Mouse (Mus musculus) spleen, postnatal 14 days (tissue): ENCODE results near the gene Tex19.1.
"Not testable (repeated sequence)": the region's sequence is repeated elsewhere in the genome, so short reads cannot be mapped to it uniquely, and the experiment has no call there.

Experiments
- DNase-seq, 2 experiments: peaks; one replicate each; pipeline ENCODE4 v3.0.0; 2021 to 2022; ENCODE audit warnings: low spot score in 2 of 2

The Tex19.1 gene

DNA sequence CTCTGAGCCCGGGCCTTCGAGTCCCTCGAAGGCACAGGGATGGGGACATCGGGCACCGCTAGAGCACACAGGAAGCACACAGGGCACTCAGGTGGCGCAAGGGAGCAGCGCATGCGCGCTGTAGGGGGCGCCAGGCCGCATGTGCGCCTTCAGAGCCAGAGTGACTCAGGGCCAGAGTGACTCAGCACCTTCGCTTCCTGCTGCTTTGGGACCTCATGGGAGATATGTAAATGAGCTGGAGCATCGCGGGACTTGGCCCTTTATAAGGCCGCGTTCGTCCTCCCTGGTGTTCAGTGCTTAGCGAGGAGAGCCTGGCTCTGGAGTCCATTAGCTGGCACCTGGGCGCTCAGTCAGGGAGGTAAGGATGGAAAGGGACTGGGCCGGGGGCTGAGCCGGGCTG is at the start of gene Tex19.1:
Tex19.1 (plus strand) TSS at position 279 of the 400 bp plus-strand sequence.
- no peak for DNase-seq

DNA sequence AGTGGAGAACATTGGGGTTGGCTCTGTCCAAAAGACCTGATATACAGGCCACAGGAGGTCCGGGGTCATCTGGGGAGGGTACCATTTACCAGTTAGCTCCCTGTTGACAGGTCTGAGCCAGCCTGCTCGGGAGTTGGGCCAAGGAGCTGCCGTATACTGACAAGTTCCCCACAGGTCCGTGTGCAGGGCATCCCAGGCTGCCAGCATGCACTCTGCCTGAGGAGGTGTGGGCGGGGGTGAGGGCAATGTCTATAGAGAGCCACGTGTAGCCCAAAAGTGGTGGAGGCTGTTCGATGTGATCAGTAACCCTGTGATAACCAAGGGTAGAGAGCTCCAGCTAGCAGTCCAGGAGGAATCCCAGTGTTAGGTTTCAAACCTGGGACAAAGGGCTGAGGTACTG is 46.2 kb upstream of the Tex19.1 start:
- DNase-seq, result no peak

GRCm38 (mm10) chr11:121100692-121101091 is 45.3 kb upstream of the Tex19.1 start:
- DNase-seq, result no peak

- DNase-seq, result no peak
Measured at GRCm38 (mm10) chr11:121101124-121101805, 44.7 kb upstream of the Tex19.1 start.

- DNase-seq, result not testable (repeated sequence)
Measured at GRCm38 (mm10) chr11:121107242-121107641, 38.7 kb upstream of the Tex19.1 start.

- no peak for DNase-seq
Measured at GRCm38 (mm10) chr11:121108061-121108460, 37.9 kb upstream of the Tex19.1 start.

- no peak for DNase-seq
Measured at GRCm38 (mm10) chr11:121109986-121110385, 36.0 kb upstream of the Tex19.1 start.

GRCm38 (mm10) chr11:121111051-121111450 is 34.9 kb upstream of the Tex19.1 start:
- DNase-seq, result no peak

- no peak for DNase-seq
Measured at GRCm38 (mm10) chr11:121111601-121112000, 34.3 kb upstream of the Tex19.1 start.

DNA sequence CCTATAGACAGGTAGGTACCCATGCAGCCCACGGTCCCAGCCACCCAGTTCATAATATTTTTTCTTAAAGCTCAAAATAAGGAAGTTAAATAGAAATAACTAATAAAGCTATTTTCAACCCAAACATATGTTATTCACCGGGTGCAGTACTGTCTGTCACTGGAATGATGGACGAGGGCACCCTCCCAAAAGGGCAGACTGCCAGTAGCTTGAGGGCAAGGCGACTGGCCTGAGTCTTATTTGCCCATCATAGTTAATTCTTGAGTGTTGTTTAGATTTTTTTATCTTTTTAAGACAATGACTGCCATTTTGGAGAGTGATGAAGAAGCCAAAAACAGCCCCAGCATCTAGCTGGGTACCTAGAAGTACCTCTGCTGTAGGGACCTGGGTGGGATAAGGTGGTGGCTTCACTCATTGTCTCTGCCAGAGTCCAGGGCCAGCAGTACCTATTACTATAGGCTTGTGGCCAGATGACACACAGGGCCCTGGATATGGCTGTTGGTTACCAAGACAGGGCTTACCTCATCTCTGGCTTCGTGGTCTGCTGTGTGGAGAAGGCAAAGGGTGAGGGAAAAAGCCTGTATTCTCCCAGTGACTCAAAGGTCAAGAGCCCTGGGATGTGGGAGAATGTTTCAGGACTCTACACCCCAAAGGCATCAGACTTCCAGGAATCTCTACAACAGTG is 33.7 kb upstream of the Tex19.1 start:
- DNase-seq, result no peak

GRCm38 (mm10) chr11:121118106-121118505 is 27.8 kb upstream of the Tex19.1 start:
- DNase-seq, result no peak

DNA sequence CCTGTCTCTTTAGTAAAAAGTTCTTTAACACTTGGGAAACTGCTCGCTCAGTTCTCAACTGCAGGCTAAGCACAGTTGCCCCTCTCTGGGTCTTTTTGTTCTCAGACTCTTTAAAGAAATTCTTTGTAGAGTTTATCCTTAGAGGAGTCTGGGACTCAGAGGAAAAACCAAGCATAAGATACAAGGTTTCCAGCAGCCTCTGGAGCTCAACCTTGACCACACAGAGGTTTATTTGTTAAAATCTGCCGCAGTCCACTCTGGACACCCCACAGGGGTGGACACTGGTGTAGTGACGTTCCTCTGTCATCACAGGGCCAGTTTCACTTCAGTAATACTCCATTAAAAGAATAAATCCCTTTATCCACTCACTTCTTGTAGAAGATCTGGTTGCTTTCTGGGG is 27.4 kb upstream of the Tex19.1 start, which contains the start of gene Tex19.2:
Tex19.2 (minus strand) TSS at position 101 of the 400 bp plus-strand sequence.
- DNase-seq, result no peak

DNA sequence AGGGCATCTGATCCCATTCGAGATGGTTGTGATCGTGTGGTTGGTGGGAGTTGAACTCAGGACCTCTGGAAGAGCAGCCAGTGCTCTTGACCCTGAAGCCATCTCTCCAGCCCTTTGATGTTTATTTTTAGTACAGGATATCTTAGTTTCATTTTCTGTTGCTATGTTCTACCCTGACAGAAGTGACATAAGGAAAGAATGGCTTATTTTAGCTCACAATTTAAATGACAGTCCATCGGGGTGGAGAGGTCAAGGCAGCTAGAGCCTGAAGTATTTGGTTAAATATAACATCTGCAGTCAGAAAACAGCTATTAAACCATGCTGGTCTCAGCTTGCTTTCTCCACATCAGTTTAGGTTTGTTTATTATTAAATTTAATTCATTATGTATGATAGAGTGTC is 24.8 kb upstream of the Tex19.1 start:
- no peak for DNase-seq

DNA sequence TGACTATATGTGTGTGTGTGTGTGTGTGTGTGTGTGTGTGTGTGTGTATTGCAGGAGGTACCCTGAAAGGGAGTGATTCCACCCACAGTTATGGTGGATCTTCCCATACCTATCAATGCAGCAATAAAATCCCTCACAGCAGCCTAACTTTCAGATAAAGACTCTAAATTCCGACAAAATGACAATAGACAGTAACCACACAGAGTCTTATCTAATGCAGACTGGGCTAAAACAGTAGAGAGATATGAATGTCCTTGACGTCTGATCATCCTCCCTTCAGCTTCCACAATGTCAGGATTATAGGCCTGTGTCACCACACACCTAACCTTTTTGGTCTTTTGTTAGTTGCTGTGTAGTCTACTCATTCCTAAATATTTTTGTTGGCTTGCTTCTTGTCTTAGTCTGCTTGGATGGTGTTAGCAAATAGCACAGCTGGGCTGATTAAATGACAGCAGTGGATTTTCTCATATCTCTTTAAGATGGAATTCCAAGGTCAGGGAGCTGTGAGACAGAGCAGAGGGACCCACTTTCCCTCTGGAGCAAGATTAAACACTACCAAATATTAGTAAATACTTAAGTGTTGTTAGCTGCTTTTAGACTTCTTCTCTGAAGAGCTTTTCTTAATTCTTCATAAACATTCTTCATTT is 23.8 kb upstream of the Tex19.1 start:
- no peak for DNase-seq

GRCm38 (mm10) chr11:121123438-121123837 is 22.5 kb upstream of the Tex19.1 start:
- no peak for DNase-seq

DNA sequence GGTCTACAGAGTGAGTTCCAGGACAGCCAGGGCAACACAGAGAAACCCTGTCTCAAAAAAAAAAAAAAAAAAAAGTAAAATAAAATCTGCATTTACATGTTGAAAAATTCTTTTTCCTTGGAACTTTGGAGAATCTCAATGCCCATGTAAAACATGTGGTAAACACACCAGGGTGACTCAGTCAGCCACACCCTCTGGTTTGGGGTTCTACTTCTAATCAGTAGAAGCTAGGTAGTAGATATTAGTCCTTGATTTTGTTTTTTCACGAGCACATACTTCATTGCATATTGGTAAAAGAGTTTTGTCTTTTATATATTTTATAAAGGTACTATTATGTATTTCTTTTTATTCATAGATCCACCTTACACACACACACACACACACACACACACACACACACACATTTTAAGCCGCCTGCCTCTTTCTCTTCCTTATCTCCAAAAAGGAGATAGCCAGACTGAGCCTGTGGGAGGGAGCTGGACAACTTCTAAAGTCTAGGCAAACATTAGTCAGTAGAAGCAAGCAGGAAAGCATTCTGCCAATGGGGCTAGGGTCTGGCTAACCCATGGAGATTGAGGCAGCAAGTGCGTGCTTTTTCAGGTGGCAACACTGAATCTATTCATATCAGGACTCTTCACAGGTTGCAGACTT is 20.3 kb upstream of the Tex19.1 start:
- no peak for DNase-seq

GRCm38 (mm10) chr11:121126395-121126794 is 19.5 kb upstream of the Tex19.1 start:
- no peak for DNase-seq

DNA sequence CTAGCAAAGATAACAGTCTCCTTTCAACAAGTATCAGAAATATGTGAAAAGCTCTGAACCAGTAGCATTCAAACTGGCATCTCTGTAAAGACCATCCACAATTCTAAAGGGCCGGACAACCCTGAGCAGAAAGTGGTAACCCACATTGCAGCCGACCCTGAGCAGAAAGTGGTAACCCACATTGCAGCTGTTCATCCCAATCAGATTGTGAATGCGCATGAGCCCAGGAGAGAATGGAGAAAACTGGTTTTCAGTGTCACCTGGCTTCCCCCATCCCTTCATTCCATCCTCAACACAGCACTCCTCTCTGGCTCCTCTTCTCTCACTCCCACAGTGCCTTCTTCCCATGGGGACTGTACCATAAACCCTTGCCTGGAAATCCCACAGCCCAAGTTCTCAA is 18.5 kb upstream of the Tex19.1 start:
- DNase-seq, result no peak

DNA sequence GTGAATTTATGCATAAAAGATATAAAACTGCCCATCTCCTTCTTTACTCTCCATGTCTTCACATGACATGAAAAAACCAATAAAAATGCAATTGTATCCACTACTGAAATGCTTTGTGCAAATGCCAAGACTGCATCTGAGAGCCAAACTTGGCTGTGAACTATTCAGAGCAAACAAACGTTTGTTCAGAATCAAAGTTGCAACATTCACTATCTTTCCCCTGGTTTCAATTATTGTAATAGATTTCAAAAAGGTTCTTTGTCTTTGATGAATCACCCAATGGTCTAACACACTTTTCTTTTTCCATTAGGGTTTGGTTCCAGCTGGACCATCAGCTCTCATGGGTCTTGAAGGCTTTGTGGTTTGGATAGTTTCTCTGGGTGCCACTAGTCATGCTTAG is 16.3 kb upstream of the Tex19.1 start:
- no peak for DNase-seq

DNA sequence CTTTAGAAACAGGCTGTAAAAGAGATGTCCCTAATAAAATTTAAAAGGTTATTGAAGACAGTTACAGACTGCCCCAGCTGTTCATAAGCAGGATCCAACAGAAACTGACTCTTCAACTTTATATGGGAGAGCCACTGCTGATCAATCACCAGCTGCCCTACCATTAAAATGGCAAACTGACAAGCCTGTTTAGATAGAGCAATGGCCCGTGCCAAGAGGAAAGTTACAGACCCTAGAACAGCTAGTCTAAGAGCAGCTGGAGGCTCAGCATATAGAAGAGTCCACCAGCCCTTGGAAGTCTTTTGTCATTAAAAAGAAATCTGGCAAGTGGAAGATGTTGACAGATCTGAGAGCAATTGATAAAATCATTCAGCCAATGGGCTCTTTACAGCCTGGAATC is 11.3 kb upstream of the Tex19.1 start:
- no peak for DNase-seq

DNA sequence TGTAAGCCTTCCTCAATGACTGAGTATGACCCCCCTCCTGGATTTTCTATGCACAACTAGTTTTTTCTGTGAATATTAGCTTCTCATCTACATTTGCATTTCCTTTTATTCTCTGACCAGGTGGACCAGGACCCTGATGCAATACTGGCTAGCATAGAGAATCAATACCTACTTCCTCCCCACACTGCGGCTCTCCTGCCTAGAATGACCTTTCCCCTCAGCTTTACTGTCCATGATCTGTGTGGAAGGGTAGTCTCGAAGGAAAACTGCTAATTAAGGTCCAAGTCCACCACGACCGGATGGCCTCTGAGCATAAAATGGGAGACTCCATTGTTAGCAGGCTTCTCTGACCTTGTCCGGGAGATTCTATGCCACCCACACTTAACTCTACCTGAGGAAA is 8.3 kb upstream of the Tex19.1 start:
- DNase-seq, result no peak

- no peak for DNase-seq
Measured at GRCm38 (mm10) chr11:121138732-121139131, 7.2 kb upstream of the Tex19.1 start.
